Mouse (Mus musculus): ENCODE data around the gene Cabp4.

Cabp4 gene

GRCm38 (mm10) chr19:4100718-4101261 lies 43.0 kb downstream of the Cabp4 start:
- peak; percentile 77 for DNase-seq

DNA sequence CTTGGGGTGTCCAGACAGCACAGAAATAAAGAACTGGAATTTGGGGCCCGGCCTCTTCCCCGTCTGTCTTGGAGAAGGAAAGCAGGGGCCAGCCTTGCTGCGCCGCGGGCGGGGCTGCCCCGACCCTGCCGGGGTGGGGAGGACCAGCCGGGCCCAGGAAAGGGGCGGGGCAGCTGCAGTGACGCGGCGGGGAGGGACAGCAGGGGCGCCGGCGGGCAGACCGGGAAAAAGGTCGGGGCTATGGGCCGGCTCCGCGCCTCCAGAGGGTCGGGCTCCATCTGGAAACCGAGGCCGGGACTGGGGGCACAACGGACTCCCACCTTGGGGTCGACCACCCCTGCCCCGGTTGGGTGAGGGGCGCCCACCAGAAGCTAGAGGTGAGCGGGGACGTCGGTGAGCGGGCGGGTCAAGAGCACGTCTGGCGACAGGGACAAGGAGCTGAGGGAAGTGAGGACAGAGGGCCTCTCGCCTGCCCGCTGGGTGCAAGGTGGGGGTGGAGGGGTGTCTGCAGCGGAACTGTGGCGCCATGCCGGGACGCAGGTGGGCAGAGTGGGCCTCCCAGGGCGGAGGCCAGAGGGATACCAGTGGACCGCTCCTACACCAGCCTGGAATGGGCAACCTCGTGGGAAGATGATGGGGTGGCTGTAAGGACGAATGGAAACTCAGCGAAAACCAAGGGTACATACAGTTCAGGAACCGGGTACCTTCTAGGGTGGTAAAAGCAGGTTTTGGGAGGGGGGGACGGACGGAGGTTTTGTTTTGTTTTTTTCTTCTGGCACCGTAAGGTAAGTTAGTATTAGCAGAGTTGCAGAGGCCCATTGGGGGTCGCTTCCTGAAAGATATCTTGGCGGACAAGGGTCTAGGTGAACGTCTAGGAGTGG lies 43.8 kb downstream of the Cabp4 start, which contains the start of gene Pitpnm1:
Pitpnm1 (plus strand) TSS at position 162 of the 881 bp plus-strand sequence.
- DNase-seq: peak; percentile 60

GRCm38 (mm10) chr19:4099056-4099455 lies 44.8 kb downstream of the Cabp4 start:
- peak; percentile 94 for DNase-seq

DNA sequence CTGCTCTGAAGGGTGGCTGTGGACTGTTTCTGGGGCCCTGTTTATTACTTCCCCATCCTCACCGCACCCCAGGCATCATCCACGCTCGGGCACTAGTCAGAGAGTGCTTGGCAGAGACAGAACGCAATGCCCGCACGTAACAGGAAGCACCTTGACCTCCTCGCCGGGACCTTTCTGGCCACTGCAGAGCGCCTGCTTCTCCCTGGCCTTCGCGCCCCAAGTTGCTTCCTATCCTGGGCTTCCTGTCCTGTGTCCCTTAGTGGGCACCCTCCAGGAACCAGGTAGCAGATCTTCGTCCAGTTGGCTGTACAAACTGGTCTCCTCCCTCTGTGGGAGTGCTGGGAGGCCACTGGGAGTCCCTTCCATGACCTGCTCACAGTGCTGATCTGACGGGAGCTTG lies 45.4 kb downstream of the Cabp4 start:
- no peak for DNase-seq

GRCm38 (mm10) chr19:4097441-4097825 lies 46.4 kb downstream of the Cabp4 start:
- no peak for DNase-seq

DNA sequence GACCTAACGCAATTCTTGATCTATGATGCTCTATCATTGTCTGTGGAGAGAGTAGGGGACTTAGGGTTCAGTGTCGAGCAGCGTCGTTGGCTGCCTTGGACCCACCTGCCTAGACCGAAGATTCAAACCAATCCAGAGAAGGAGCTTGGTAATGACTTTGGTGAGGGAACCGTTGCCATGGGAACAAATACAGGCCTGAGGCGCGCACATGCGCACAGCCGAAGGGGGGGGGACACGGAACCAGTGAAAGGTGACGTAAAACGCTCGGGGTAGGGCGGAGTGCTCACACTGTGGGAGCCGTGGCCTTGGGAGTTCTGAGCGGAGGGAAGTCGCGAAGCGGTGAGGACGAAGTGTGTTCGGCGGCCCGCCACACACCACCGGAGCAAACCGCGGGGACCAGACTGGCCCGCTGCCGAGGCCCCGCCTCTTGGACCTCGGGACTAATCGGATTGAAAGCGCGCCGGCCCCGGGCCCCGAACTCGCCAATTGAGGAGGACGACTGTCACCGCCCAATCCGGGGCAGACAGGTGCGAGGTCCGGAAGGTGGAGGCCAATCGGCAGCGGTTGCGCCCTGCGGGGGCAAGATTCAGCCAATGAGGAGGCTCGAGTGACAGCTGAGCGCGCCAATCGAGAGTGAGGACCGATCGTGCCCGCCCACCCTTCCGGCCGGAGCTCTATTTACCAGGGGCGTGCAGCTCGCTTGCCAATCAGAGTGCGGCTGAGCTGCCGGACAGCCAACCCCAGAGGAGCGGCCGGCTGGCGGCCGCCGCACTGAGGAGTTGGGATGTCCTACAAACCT lies 47.0 kb downstream of the Cabp4 start, which contains the start of gene Cdk2ap2:
Cdk2ap2 (plus strand) TSS at position 541 of the 799 bp plus-strand sequence.
- peak; percentile 99 for DNase-seq

- DNase-seq: no peak
Measured at GRCm38 (mm10) chr19:4095802-4096201, 48.0 kb downstream of the Cabp4 start.

- no peak for DNase-seq
Measured at GRCm38 (mm10) chr19:4094774-4095303, 49.0 kb downstream of the Cabp4 start.

- no peak for DNase-seq
Measured at GRCm38 (mm10) chr19:4094348-4094747, 49.5 kb downstream of the Cabp4 start.

DNA sequence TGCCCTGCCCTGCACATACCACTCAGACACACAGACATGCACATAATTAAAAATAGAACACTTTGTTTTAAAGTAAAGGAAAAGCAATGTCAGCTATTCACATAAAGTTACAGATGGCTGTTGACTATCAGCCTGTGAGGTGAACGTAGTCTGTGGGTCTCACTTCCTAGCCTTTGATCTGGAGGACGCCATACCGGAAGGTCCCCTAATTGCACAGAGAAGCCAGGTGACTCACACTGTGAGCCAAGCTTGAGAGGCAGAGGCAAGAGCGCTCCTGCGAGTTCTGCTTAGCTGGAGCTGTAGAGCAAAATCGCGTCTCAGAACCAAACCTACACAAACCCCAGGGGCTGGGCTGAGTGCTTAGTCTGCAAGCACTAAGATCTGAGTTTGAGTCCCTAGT lies 50.1 kb downstream of the Cabp4 start:
- no peak for DNase-seq

DNA sequence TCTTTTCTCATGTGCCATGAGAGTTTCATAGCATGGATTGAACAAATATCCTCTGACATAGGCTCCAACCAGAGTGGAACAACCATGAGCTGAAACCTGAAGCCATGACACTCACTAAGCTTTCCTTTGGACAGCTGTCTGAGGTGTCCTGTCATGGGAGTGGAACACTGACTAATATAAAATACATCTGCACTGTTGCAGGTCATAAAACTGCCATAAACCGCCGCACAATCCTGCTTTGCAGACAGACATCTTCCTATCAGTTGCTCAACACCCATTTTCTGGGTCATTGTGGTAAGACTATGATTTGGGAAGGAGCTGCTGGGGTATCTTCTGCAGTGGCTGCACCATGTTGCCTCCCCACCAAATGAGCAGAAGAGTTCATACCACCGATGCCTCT lies 51.1 kb downstream of the Cabp4 start:
- DNase-seq: no peak

DNA sequence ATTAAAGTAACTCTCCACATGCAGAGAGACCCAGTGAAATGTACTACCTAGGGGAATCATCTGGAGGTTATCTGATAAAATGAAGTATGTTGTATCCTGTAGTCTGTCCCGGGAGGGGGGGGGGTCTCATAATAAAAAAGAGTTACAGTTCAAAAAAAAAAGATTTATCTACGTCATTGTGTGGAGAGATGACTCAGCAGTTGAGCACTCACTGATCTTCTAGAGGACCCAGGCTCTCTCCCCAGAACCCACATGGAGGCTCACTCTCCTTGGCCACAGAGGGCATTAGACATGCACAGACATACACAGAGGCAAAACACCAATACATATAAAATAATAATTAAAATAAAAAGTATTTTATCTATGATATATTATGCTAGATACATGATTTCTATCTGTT lies 52.5 kb downstream of the Cabp4 start:
- DNase-seq: no peak

GRCm38 (mm10) chr19:4090446-4090845 lies 53.4 kb downstream of the Cabp4 start:
- DNase-seq: no peak

DNA sequence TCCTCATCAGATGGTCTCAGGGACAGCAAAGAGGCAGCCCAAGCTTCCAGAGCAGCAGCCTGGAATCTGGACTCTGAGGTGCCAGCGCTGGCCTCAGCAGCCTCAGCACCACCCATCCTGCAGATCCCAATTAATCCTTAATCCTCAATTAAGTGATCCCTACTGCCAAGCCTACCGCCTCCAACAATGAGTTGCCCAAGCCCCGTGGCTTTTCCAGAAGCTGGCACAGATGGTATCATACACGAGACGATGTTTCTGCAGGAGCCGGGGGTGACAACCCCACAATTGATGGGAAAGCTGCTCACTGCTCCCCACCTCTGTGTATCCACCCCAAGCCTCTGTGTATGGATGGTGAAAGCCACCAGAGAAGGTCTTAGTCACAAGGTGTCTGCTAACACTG lies 54.7 kb downstream of the Cabp4 start:
- no peak for DNase-seq

GRCm38 (mm10) chr19:4088146-4088545 lies 55.7 kb downstream of the Cabp4 start:
- no peak for DNase-seq

- no peak for DNase-seq
Measured at GRCm38 (mm10) chr19:4087090-4087489, 56.7 kb downstream of the Cabp4 start.

- no peak for DNase-seq
Measured at GRCm38 (mm10) chr19:4086156-4086555, 57.7 kb downstream of the Cabp4 start.

Data from right cerebral cortex, postnatal 14 days (tissue).